Mouse (Mus musculus): ENCODE results near the gene B430306N03Rik. TPM values are rescaled to one million over a fixed set of nuclear protein-coding genes. Genes with fewer than 3 reads are reported as not detected.

The B430306N03Rik gene
- polyA plus RNA-seq, 1 experiment, result 4.3 TPM

GRCm38 (mm10) chr17:48272598-48272997, 43.3 kb upstream of the B430306N03Rik start:
- Histone ChIP-seq H3K4me3 (ENCODE audit: control insufficient read depth, insufficient read depth, low read length) (no peak overlapping the region), H3K27ac (ENCODE audit: control insufficient read depth, insufficient read depth, low read length) (no peak overlapping the region), H3K4me1 (replicated peaks; ENCODE audit: control insufficient read depth, insufficient read depth, low read length) (no peaks in the 10 kb centered on the region), H3K27me3 (ENCODE audit: control insufficient read depth, insufficient read depth, low read length) (no peaks in the 10 kb centered on the region), H3K36me3 (ENCODE audit: control insufficient read depth, insufficient read depth, low read length) (no peaks in the 10 kb centered on the region)
- no peak for DNase-seq
- TF ChIP-seq POLR2A (IDR thresholded peaks at IDR 0.05; ENCODE audit: control insufficient read depth, extremely low read depth, insufficient read depth, low read length, poor library complexity), result no peak
- TF ChIP-seq CTCF (IDR thresholded peaks at IDR 0.05; ENCODE audit: borderline replicate concordance, control insufficient read depth, extremely low read depth, insufficient read depth, low read length, poor library complexity), result no peak
- WGBS, result 88% methylated on average over 4 of the region's 4 CpGs

- Histone ChIP-seq H3K4me1 (replicated peaks; ENCODE audit: control insufficient read depth, insufficient read depth, low read length) (no peaks in the 10 kb centered on the region), H3K27ac (ENCODE audit: control insufficient read depth, insufficient read depth, low read length) (no peak overlapping the region)
- no peak for TF ChIP-seq CTCF (IDR thresholded peaks at IDR 0.05; ENCODE audit: borderline replicate concordance, control insufficient read depth, extremely low read depth, insufficient read depth, low read length, poor library complexity)
- no peak for TF ChIP-seq POLR2A (IDR thresholded peaks at IDR 0.05; ENCODE audit: control insufficient read depth, extremely low read depth, insufficient read depth, low read length, poor library complexity)
Measured at GRCm38 (mm10) chr17:48274098-48274497, 41.8 kb upstream of the B430306N03Rik start.

GRCm38 (mm10) chr17:48274885-48275284, 41.1 kb upstream of the B430306N03Rik start:
- H3K27ac ChIP-seq (ENCODE audit: control insufficient read depth, insufficient read depth, low read length), result no peak overlapping the region
- no peaks in the 10 kb centered on the region for H3K4me1 ChIP-seq (replicated peaks; ENCODE audit: control insufficient read depth, insufficient read depth, low read length)
- no peak overlapping the region for H3K4me3 ChIP-seq (ENCODE audit: control insufficient read depth, insufficient read depth, low read length)
- H3K36me3 ChIP-seq (ENCODE audit: control insufficient read depth, insufficient read depth, low read length), result no peaks in the 10 kb centered on the region
- 32% methylated on average over 6 of the region's 6 CpGs for WGBS
- no peaks in the 10 kb centered on the region for H3K27me3 ChIP-seq (ENCODE audit: control insufficient read depth, insufficient read depth, low read length)
- TF ChIP-seq CTCF (IDR thresholded peaks at IDR 0.05; ENCODE audit: borderline replicate concordance, control insufficient read depth, extremely low read depth, insufficient read depth, low read length, poor library complexity) (no peak), POLR2A (IDR thresholded peaks at IDR 0.05; ENCODE audit: control insufficient read depth, extremely low read depth, insufficient read depth, low read length, poor library complexity) (no peak)
- DNase-seq, result peak; percentile 81

More at GRCm38 (mm10) chr17:48274098-48274497, 41.8 kb upstream of the B430306N03Rik start:
- 43% methylated on average over 4 of the region's 4 CpGs for whole genome bisulfite sequencing
- DNase-seq, result no peak
- Histone ChIP-seq H3K27me3 (ENCODE audit: control insufficient read depth, insufficient read depth, low read length) (no peaks in the 10 kb centered on the region), H3K4me3 (ENCODE audit: control insufficient read depth, insufficient read depth, low read length) (no peak overlapping the region), H3K36me3 (ENCODE audit: control insufficient read depth, insufficient read depth, low read length) (no peaks in the 10 kb centered on the region)

- Histone ChIP-seq H3K27ac (ENCODE audit: control insufficient read depth, insufficient read depth, low read length) (no peak overlapping the region), H3K36me3 (ENCODE audit: control insufficient read depth, insufficient read depth, low read length) (no peaks in the 10 kb centered on the region), H3K4me1 (replicated peaks; ENCODE audit: control insufficient read depth, insufficient read depth, low read length) (no peaks in the 10 kb centered on the region), H3K27me3 (ENCODE audit: control insufficient read depth, insufficient read depth, low read length) (no peaks in the 10 kb centered on the region), H3K4me3 (ENCODE audit: control insufficient read depth, insufficient read depth, low read length) (no peak overlapping the region)
- TF ChIP-seq POLR2A (IDR thresholded peaks at IDR 0.05; ENCODE audit: control insufficient read depth, extremely low read depth, insufficient read depth, low read length, poor library complexity) (no peak), CTCF (IDR thresholded peaks at IDR 0.05; ENCODE audit: borderline replicate concordance, control insufficient read depth, extremely low read depth, insufficient read depth, low read length, poor library complexity) (no peak)
- 67% methylated on average over 7 of the region's 7 CpGs for WGBS
- no peak for DNase-seq
Measured at GRCm38 (mm10) chr17:48275736-48276135, 40.2 kb upstream of the B430306N03Rik start.

DNA sequence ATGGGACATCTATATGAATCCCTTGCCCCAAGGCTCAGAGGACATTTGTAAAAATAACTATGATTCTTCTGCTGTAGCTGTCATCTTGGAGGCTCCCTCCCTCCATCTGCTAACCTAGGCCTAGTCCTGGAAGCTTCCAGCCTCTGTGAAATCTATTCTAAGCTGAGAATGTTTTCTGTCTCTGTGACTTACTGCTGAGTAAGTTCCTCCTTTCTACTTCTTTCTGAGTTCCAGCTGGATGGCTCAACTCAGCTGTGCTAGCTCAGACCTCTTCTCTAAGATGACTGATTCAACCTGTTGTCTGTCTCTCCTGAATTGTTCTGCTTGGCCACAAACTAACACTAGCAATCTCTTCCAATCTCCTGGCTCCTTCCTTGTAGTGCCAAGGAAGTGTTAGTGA, 37.6 kb upstream of the B430306N03Rik start:
- H3K4me3 ChIP-seq (ENCODE audit: control insufficient read depth, insufficient read depth, low read length), result no peak overlapping the region
- no peaks in the 10 kb centered on the region for H3K27me3 ChIP-seq (ENCODE audit: control insufficient read depth, insufficient read depth, low read length)
- no peak for TF ChIP-seq CTCF (IDR thresholded peaks at IDR 0.05; ENCODE audit: borderline replicate concordance, control insufficient read depth, extremely low read depth, insufficient read depth, low read length, poor library complexity)
- no peak for TF ChIP-seq POLR2A (IDR thresholded peaks at IDR 0.05; ENCODE audit: control insufficient read depth, extremely low read depth, insufficient read depth, low read length, poor library complexity)
- H3K36me3 ChIP-seq (ENCODE audit: control insufficient read depth, insufficient read depth, low read length), result no peaks in the 10 kb centered on the region
- peaks cover 5% of the 10 kb centered on the region for H3K4me1 ChIP-seq (replicated peaks; ENCODE audit: control insufficient read depth, insufficient read depth, low read length)
- DNase-seq, result no peak
- no peak overlapping the region for H3K27ac ChIP-seq (ENCODE audit: control insufficient read depth, insufficient read depth, low read length)

DNA sequence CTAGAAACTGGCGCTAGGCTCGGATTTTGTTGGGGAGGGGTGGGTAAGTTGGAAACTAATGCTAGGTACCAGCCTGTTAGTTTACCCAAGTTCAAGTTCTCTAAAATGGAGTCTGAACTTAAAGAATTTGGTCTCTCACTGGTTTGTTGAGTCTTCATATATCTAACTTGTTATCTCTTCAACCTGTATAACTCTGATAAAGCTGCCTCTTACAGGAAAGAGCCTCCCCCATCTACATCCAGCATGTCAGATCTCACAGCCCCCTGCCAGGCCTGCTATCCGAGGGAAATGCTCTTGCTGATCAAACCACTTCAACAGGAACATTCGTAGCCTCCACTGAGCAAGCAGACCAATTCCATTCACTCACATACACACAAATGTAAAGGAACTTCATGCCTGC, 36.9 kb upstream of the B430306N03Rik start:
- Histone ChIP-seq H3K4me3 (ENCODE audit: control insufficient read depth, insufficient read depth, low read length) (no peak overlapping the region), H3K36me3 (ENCODE audit: control insufficient read depth, insufficient read depth, low read length) (no peaks in the 10 kb centered on the region), H3K27ac (ENCODE audit: control insufficient read depth, insufficient read depth, low read length) (no peak overlapping the region), H3K27me3 (ENCODE audit: control insufficient read depth, insufficient read depth, low read length) (no peaks in the 10 kb centered on the region), H3K4me1 (replicated peaks; ENCODE audit: control insufficient read depth, insufficient read depth, low read length) (peaks cover 5% of the 10 kb centered on the region)
- WGBS, result 93% methylated on average over 4 of the region's 4 CpGs
- DNase-seq, result no peak
- no peak for TF ChIP-seq CTCF (IDR thresholded peaks at IDR 0.05; ENCODE audit: borderline replicate concordance, control insufficient read depth, extremely low read depth, insufficient read depth, low read length, poor library complexity)
- no peak for TF ChIP-seq POLR2A (IDR thresholded peaks at IDR 0.05; ENCODE audit: control insufficient read depth, extremely low read depth, insufficient read depth, low read length, poor library complexity)

Data from thymus, adult 2 months (tissue).